Mouse (Mus musculus) lung, adult 2 months (tissue): ENCODE results near the gene A130010J15Rik.

Experiments
- CTCF ChIP-seq: fragments of 200-500 bp; IDR thresholded peaks from 2 replicates; pipeline ENCODE4 v1.5.1; 2011; ENCODE audit warnings: mild to moderate bottlenecking, low read length, control low read depth; ENCODE audit not compliant: insufficient read depth
- POLR2A ChIP-seq: fragments of 200-500 bp; IDR thresholded peaks from 2 replicates; pipeline ENCODE4 v1.6.1; 2011; ENCODE audit warnings: low read depth, mild to moderate bottlenecking, control low read depth, low read length, borderline replicate concordance; ENCODE audit errors: extremely low read depth

DNA sequence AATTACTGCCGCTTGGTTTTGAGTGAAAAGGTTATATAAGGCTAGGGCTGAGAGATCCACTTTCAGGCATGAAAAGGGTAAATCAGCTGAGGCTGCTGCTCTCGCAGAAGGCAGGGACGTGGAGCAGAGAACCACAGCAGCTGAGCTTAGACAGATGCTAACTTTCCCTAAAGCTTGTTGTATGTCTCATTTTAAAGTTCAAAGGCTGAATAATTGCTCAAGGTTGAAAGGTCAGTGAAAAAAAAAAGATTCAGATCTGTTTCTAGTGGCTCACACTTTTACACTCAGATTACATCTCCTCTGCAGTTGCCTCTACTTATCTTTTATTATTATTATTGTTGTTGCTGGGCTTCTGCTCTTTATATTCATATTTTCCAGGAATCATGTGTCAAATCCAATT, 57.7 kb downstream of the A130010J15Rik start:
- TF ChIP-seq POLR2A = no peak
- TF ChIP-seq CTCF = no peak
